Mouse (Mus musculus) retina, embryonic 14.5 days (tissue): ENCODE measurements around the gene Tbc1d24.
A peak's percentile ranks its signal among the peaks of the same experiment; 100 is the strongest.
"Not testable (repeated sequence)": the region's sequence is repeated elsewhere in the genome, so short reads cannot be mapped to it uniquely, and the experiment has no call there.

Experiments used
- DNase-seq: peaks from one replicate; pipeline ENCODE4 v3.0.0-alpha.2; 2015; ENCODE audit warnings: low spot score

Tbc1d24 gene

GRCm38 (mm10) chr17:24142897-24143296 is 62.5 kb downstream of the Tbc1d24 start:
- no peak for DNase-seq

- DNase-seq: peak; percentile 97
Observed at GRCm38 (mm10) chr17:24141425-24141920, 63.9 kb downstream of the Tbc1d24 start.

GRCm38 (mm10) chr17:24140845-24141424 is 64.4 kb downstream of the Tbc1d24 start:
- peak; percentile 28 for DNase-seq

- no peak for DNase-seq
Observed at GRCm38 (mm10) chr17:24139968-24140367, 65.4 kb downstream of the Tbc1d24 start.

GRCm38 (mm10) chr17:24139256-24139655 is 66.1 kb downstream of the Tbc1d24 start:
- no peak for DNase-seq

GRCm38 (mm10) chr17:24137226-24137880 is 68.0 kb downstream of the Tbc1d24 start:
- DNase-seq: no peak

GRCm38 (mm10) chr17:24134062-24134461 is 71.3 kb downstream of the Tbc1d24 start:
- DNase-seq: no peak

- DNase-seq: not testable (repeated sequence)
Observed at GRCm38 (mm10) chr17:24132919-24133318, 72.4 kb downstream of the Tbc1d24 start.

GRCm38 (mm10) chr17:24131570-24131969 is 73.8 kb downstream of the Tbc1d24 start:
- DNase-seq: no peak

- not testable (repeated sequence) for DNase-seq
Observed at GRCm38 (mm10) chr17:24129246-24129645, 76.1 kb downstream of the Tbc1d24 start.

GRCm38 (mm10) chr17:24127592-24127991 is 77.8 kb downstream of the Tbc1d24 start:
- DNase-seq: no peak

GRCm38 (mm10) chr17:24126801-24127200 is 78.6 kb downstream of the Tbc1d24 start:
- no peak for DNase-seq
